Mouse (Mus musculus) central nervous system, embryonic 11.5 days (tissue): Measurements from ENCODE around the gene Fam19a1. TPM values are rescaled to one million over a fixed set of nuclear protein-coding genes. Genes with fewer than 3 reads are reported as not detected.

Source experiments
- polyA plus RNA-seq: library from polyadenylated mRNA; depleted of rRNA; stranded (reverse); fragments of >200 nt; gene quantifications from 2 replicates; pipeline ENCODE4 v1.2.3, GENCODE M21; 2012; rRNA removed

The Fam19a1 gene
- polyA plus RNA-seq = 0.22 and 0.37 TPM in 2 replicates

GRCm38 (mm10) chr6:96112854-96113253, at the start of gene Fam19a1:
TSS of gene Fam19a1 (plus strand) at chr6:96113154.

GRCm38 (mm10) chr6:96165818-96166379, 52.9 kb downstream of the Fam19a1 start, which contains the start of gene 1700123L14Rik:
TSS of gene 1700123L14Rik (minus strand) at chr6:96166243.

Other genes with a start within 250 kb of the Fam19a1 start
- gene 1700123L14Rik, start 53.1 kb downstream of the Fam19a1 start, polyA plus RNA-seq = not detected in 2 replicates